ENCODE assay signal across 22 mouse cellular contexts in the genomic region with DNA sequence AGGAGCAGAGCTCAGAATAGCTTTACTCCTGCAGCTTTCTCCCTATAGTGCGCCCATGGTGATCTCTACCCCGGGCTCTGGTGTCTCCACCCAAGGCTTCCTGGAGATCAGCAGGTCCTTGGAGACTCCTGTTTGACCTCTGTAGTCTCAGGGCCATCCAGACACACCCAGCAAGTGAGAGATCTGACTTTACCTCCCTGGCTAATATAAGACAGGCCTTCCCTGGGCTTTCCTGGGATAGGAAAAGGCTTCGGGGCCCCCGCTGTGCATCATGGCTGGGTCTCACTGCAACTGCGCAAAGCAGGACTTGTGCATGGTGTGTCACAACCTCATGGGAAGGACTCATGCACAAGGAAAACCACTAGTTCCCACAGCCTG.
DNase-seq lines count a peak whose midpoint lies in the region; ATAC-seq lines count a peak whose summit lies in the region.
"Had no signal": no experiment of that assay in that cellular context is flagged by ENCODE, and none has a peak within 500 bp of the region (broad histone marks: within the 10 kb centered on the region; RNA-seq: fewer than 3 reads in every experiment).

No protein-coding gene starts in this region.

- H3K36me3 ChIP-seq in hindbrain, embryonic 14.5 days (replicated peaks; ENCODE audit: control insufficient read depth, insufficient read depth) = no peaks in the 10 kb centered on the region
- H3K36me3 ChIP-seq in hindbrain, embryonic 11.5 days (ENCODE audit: control insufficient read depth, insufficient read depth, low read length) = no peaks in the 10 kb centered on the region
- no peaks in the 10 kb centered on the region for H3K36me3 ChIP-seq in forebrain, embryonic 14.5 days (ENCODE audit: control insufficient read depth, insufficient read depth, low read length)
- no peaks in the 10 kb centered on the region for H3K36me3 ChIP-seq in midbrain, embryonic 15.5 days (replicated peaks)
- no peaks in the 10 kb centered on the region for H3K36me3 ChIP-seq in heart, embryonic 12.5 days
- H3K36me3 ChIP-seq: G1E; hindbrain, embryonic 15.5 days; kidney, embryonic 15.5 days; limb, embryonic 13.5 days; liver, embryonic 13.5 days; neural tube, embryonic 12.5 days had no signal

- no peak overlapping the region for H3K4me3 ChIP-seq in hindbrain, embryonic 14.5 days (replicated peaks; ENCODE audit: low read length)
- H3K4me3 ChIP-seq in hindbrain, embryonic 11.5 days (ENCODE audit: low read depth, low read length) = no peak overlapping the region
- H3K4me3 ChIP-seq in forebrain, embryonic 14.5 days (ENCODE audit: low read depth, low read length) = no peak overlapping the region
- H3K4me3 ChIP-seq in midbrain, embryonic 15.5 days = no peak overlapping the region
- no peak overlapping the region for H3K4me3 ChIP-seq in heart, embryonic 12.5 days
- H3K4me3 ChIP-seq: hindbrain, embryonic 15.5 days; kidney, embryonic 15.5 days; limb, embryonic 13.5 days; liver, embryonic 13.5 days; neural tube, embryonic 12.5 days had no signal

- 0 out of 2 replicates have a peak, but pooled peaks cover 4% of the 10 kb centered on the region for H3K9me3 ChIP-seq in hindbrain, embryonic 14.5 days (ENCODE audit: control insufficient read depth, low read length)
- no peaks in the 10 kb centered on the region for H3K9me3 ChIP-seq in hindbrain, embryonic 11.5 days (ENCODE audit: control insufficient read depth, low read length)
- H3K9me3 ChIP-seq in forebrain, embryonic 14.5 days (replicated peaks; ENCODE audit: control insufficient read depth, low read length) = no peaks in the 10 kb centered on the region
- H3K9me3 ChIP-seq in midbrain, embryonic 15.5 days = no peaks in the 10 kb centered on the region
- H3K9me3 ChIP-seq in heart, embryonic 12.5 days (replicated peaks) = no peaks in the 10 kb centered on the region
- H3K9me3 ChIP-seq: G1E; hindbrain, embryonic 15.5 days; kidney, embryonic 15.5 days; limb, embryonic 13.5 days; liver, embryonic 13.5 days; neural tube, embryonic 12.5 days had no signal

- no peak for DNase-seq in hindbrain, embryonic 14.5 days (ENCODE audit: low spot score)
- DNase-seq in hindbrain, embryonic 11.5 days (ENCODE audit: low spot score) = no peak
- DNase-seq in ES-CJ7 (ENCODE audit: low read depth, low spot score) = peak; percentile 88
- DNase-seq in forebrain, embryonic 14.5 days (ENCODE audit: low spot score) = no peak
- DNase-seq in adrenal gland, postnatal 36 days = no peak
- DNase-seq: cerebellum, adult 18-20 months; cerebellum, postnatal 25 days; embryo, embryonic 11 days; gastrocnemius, postnatal 25 days; kidney, postnatal 4 days; layer of hippocampus, adult 9-11 months; liver, embryonic 13.5 days; lung, embryonic 14.5 days had no signal

- no peak overlapping the region for H3K4me2 ChIP-seq in hindbrain, embryonic 14.5 days (replicated peaks)
- H3K4me2 ChIP-seq in hindbrain, embryonic 11.5 days (replicated peaks; ENCODE audit: low read depth, low read length) = no peak overlapping the region
- no peak overlapping the region for H3K4me2 ChIP-seq in forebrain, embryonic 14.5 days (ENCODE audit: low read length)
- no peak overlapping the region for H3K4me2 ChIP-seq in midbrain, embryonic 15.5 days
- no peak overlapping the region for H3K4me2 ChIP-seq in heart, embryonic 12.5 days
- H3K4me2 ChIP-seq: hindbrain, embryonic 15.5 days; kidney, embryonic 15.5 days; limb, embryonic 13.5 days; liver, embryonic 13.5 days; lung, embryonic 14.5 days; neural tube, embryonic 12.5 days had no signal

- peaks cover 13% of the 10 kb centered on the region for H3K4me1 ChIP-seq in hindbrain, embryonic 14.5 days (replicated peaks; ENCODE audit: control insufficient read depth, insufficient read depth, low read length)
- H3K4me1 ChIP-seq in hindbrain, embryonic 11.5 days (replicated peaks; ENCODE audit: control insufficient read depth, insufficient read depth, low read length) = no peaks in the 10 kb centered on the region
- peaks cover 15% of the 10 kb centered on the region for H3K4me1 ChIP-seq in forebrain, embryonic 14.5 days (ENCODE audit: control insufficient read depth, insufficient read depth, low read length)
- H3K4me1 ChIP-seq in midbrain, embryonic 15.5 days = peaks cover 14% of the 10 kb centered on the region
- H3K4me1 ChIP-seq in heart, embryonic 12.5 days (replicated peaks) = no peaks in the 10 kb centered on the region
- H3K4me1 ChIP-seq: liver, embryonic 13.5 days had no signal

- 93% methylated on average over 5 of the region's 5 CpGs for WGBS in hindbrain, embryonic 14.5 days
- 93% methylated on average over 5 of the region's 5 CpGs for WGBS in hindbrain, embryonic 11.5 days
- 94% methylated on average over 5 of the region's 5 CpGs for WGBS in forebrain, embryonic 14.5 days
- 93% methylated on average over 5 of the region's 5 CpGs for WGBS in midbrain, embryonic 15.5 days
- WGBS in heart, embryonic 12.5 days = 75% methylated on average over 5 of the region's 5 CpGs

- peaks cover 88% of the 10 kb centered on the region for H3K27me3 ChIP-seq in hindbrain, embryonic 14.5 days (ENCODE audit: control insufficient read depth, insufficient read depth, low read length)
- peaks cover 76% of the 10 kb centered on the region for H3K27me3 ChIP-seq in hindbrain, embryonic 11.5 days (ENCODE audit: control insufficient read depth, insufficient read depth, low read length)
- no peaks in the 10 kb centered on the region for H3K27me3 ChIP-seq in forebrain, embryonic 14.5 days (replicated peaks; ENCODE audit: control insufficient read depth, insufficient read depth, low read length)
- peaks cover 35% of the 10 kb centered on the region for H3K27me3 ChIP-seq in midbrain, embryonic 15.5 days (replicated peaks)
- H3K27me3 ChIP-seq in heart, embryonic 12.5 days (replicated peaks) = peaks cover 7% of the 10 kb centered on the region; the same call in 1 of the 2 replicates
- H3K27me3 ChIP-seq: liver, embryonic 13.5 days had no signal

- ATAC-seq in hindbrain, embryonic 14.5 days (ENCODE audit: low FRiP score) = 0 out of 2 replicates have a peak, but pooled peaks have one; percentile 16
- ATAC-seq in hindbrain, embryonic 11.5 days (ENCODE audit: low FRiP score) = no peak
- no peak; the same call in 1 of the 2 replicates for ATAC-seq in forebrain, embryonic 14.5 days
- ATAC-seq in midbrain, embryonic 15.5 days (replicated peaks) = 0 out of 2 replicates have a peak, but pooled peaks have one; percentile 24
- no peak for ATAC-seq in heart, embryonic 12.5 days (ENCODE audit: insufficient number of reproducible peaks, low FRiP score)
- ATAC-seq: intestine, postnatal 0 days had no signal

- H3K27ac ChIP-seq in hindbrain, embryonic 14.5 days = peak overlapping the region; percentile 14; the same call in 1 of the 2 replicates
- no peak overlapping the region for H3K27ac ChIP-seq in hindbrain, embryonic 11.5 days (ENCODE audit: low read depth, low read length)
- H3K27ac ChIP-seq in forebrain, embryonic 14.5 days (ENCODE audit: low read depth, low read length) = peak overlapping the region; percentile 1; the same call in 1 of the 2 replicates
- no peak overlapping the region for H3K27ac ChIP-seq in midbrain, embryonic 15.5 days
- H3K27ac ChIP-seq in heart, embryonic 12.5 days (ENCODE audit: poor library complexity, severe bottlenecking) = no peak overlapping the region
- H3K27ac ChIP-seq: hindbrain, embryonic 15.5 days; kidney, embryonic 15.5 days; limb, embryonic 13.5 days; liver, embryonic 13.5 days; macrophage; neural tube, embryonic 12.5 days had no signal

- H3K9ac ChIP-seq in hindbrain, embryonic 14.5 days = no peak overlapping the region
- H3K9ac ChIP-seq in hindbrain, embryonic 11.5 days (ENCODE audit: low read depth, low read length) = no peak overlapping the region
- no peak overlapping the region for H3K9ac ChIP-seq in forebrain, embryonic 14.5 days (ENCODE audit: low read length)
- H3K9ac ChIP-seq in midbrain, embryonic 15.5 days = no peak overlapping the region
- no peak overlapping the region for H3K9ac ChIP-seq in heart, embryonic 12.5 days
- H3K9ac ChIP-seq: hindbrain, embryonic 15.5 days; kidney, embryonic 15.5 days; limb, embryonic 13.5 days; liver, embryonic 13.5 days; lung, embryonic 14.5 days; neural tube, embryonic 12.5 days had no signal

Comparison
In these comparisons a context has a peak if more than half of its experiments do, and no peak if none do; other contexts are left out.
1. ATAC-seq: peak in hindbrain, embryonic 14.5 days (single experiment) and midbrain, embryonic 15.5 days (single experiment); none in hindbrain, embryonic 11.5 days (single experiment), forebrain, embryonic 14.5 days (single experiment) and heart, embryonic 12.5 days (single experiment).
2. H3K27ac ChIP-seq: peak in hindbrain, embryonic 14.5 days (single experiment) and forebrain, embryonic 14.5 days (single experiment); none in hindbrain, embryonic 11.5 days (single experiment), midbrain, embryonic 15.5 days (single experiment) and heart, embryonic 12.5 days (single experiment).